Mouse (Mus musculus): Measurements from ENCODE around the gene Osbpl8. TPM values are rescaled to one million over a fixed set of nuclear protein-coding genes. Genes with fewer than 3 reads are reported as not detected.
A peak's percentile ranks its signal among the peaks of the same experiment; 100 is the strongest.

Osbpl8 gene
- polyA plus RNA-seq, 1 experiment from 2014 or later: 7.1 TPM

- H3K27ac ChIP-seq (ENCODE audit: low read length): no peak overlapping the region
- H3K27me3 ChIP-seq (ENCODE audit: insufficient read depth, low read length): no peaks in the 10 kb centered on the region
- H3K9ac ChIP-seq (replicated peaks; ENCODE audit: low read length): peak overlapping the region; percentile 83; the same call in 1 of the 2 replicates
- 35% methylated on average over 6 of the region's 6 CpGs for whole genome bisulfite sequencing
- 0 out of 2 replicates have a peak, but pooled peaks cover 2% of the 10 kb centered on the region for H3K36me3 ChIP-seq (ENCODE audit: insufficient read depth, low read length)
- no peaks in the 10 kb centered on the region for H3K9me3 ChIP-seq (ENCODE audit: low read length)
- H3K4me2 ChIP-seq (replicated peaks; ENCODE audit: low read depth, low read length): peak overlapping the region; percentile 67
- H3K4me3 ChIP-seq (ENCODE audit: low read length): peak overlapping the region; percentile 78
- ATAC-seq (ENCODE audit: low FRiP score, low TSS enrichment): no peak
- peaks cover 7% of the 10 kb centered on the region; the same call in 1 of the 2 replicates for H3K4me1 ChIP-seq (ENCODE audit: insufficient read depth, low read length)
These were observed 133.1 kb downstream of the Osbpl8 start for GRCm38 (mm10) chr10:111297631-111298030.

- peak; percentile 99 for ATAC-seq (ENCODE audit: low FRiP score, low TSS enrichment)
These were observed 133.9 kb downstream of the Osbpl8 start, which contains the start of gene Bbs10 for GRCm38 (mm10) chr10:111298140-111299098. Bbs10 (plus strand) TSS chr10:111298679.

DNA sequence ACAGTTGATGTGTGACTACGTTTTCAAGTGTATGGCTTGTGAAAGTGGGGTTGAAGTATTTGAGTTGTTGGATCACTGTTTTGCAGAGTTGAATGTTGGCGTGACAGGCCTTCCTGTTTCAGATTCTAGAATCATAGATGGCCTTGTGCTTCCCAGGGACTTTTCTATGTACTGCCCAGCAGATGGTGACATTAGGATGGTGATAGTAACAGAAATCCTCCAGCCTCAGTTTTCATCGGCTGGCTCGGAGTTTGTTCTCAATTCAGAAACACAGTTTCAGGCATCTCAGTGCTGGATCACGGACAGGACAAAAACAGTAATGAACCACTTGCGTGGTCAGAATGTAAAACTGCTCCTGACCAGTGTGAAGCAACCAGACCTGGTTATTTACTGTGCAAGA, 135.0 kb downstream of the Osbpl8 start:
- 78% methylated on average over 6 of the region's 6 CpGs for WGBS
- H3K4me3 ChIP-seq (ENCODE audit: low read length): no peak overlapping the region
- peaks cover 10% of the 10 kb centered on the region for H3K4me1 ChIP-seq (ENCODE audit: insufficient read depth, low read length)
- H3K9ac ChIP-seq (replicated peaks; ENCODE audit: low read length): no peak overlapping the region
- H3K36me3 ChIP-seq (ENCODE audit: insufficient read depth, low read length): no peaks in the 10 kb centered on the region
- H3K27ac ChIP-seq (ENCODE audit: low read length): no peak overlapping the region
- no peaks in the 10 kb centered on the region for H3K9me3 ChIP-seq (ENCODE audit: low read length)
- ATAC-seq (ENCODE audit: low FRiP score, low TSS enrichment): no peak
- H3K27me3 ChIP-seq (ENCODE audit: insufficient read depth, low read length): no peaks in the 10 kb centered on the region
- no peak overlapping the region for H3K4me2 ChIP-seq (replicated peaks; ENCODE audit: low read depth, low read length)

More at GRCm38 (mm10) chr10:111298140-111299098, 133.9 kb downstream of the Osbpl8 start, which contains the start of gene Bbs10:
- no peaks in the 10 kb centered on the region for H3K9me3 ChIP-seq (ENCODE audit: low read length)
- H3K36me3 ChIP-seq (ENCODE audit: insufficient read depth, low read length): no peaks in the 10 kb centered on the region
- peak within 1 kb of the TSS; percentile 83 for H3K9ac ChIP-seq (replicated peaks; ENCODE audit: low read length)
- WGBS: under 1% methylated on average over 50 of the region's 54 CpGs
- H3K4me3 ChIP-seq (ENCODE audit: low read length): peak within 1 kb of the TSS; percentile 78
- peak within 1 kb of the TSS; percentile 67 for H3K4me2 ChIP-seq (replicated peaks; ENCODE audit: low read depth, low read length)
- no peaks in the 10 kb centered on the region for H3K27me3 ChIP-seq (ENCODE audit: insufficient read depth, low read length)
- peaks cover 7% of the 10 kb centered on the region; the same call in 1 of the 2 replicates for H3K4me1 ChIP-seq (ENCODE audit: insufficient read depth, low read length)
- H3K27ac ChIP-seq (ENCODE audit: low read length): peak within 1 kb of the TSS; percentile 84

- Histone ChIP-seq H3K36me3 (ENCODE audit: insufficient read depth, low read length) (no peaks in the 10 kb centered on the region), H3K27ac (ENCODE audit: low read length) (no peak overlapping the region)
- 93% methylated on average over 5 of the region's 5 CpGs for WGBS
These were observed 136.5 kb downstream of the Osbpl8 start for GRCm38 (mm10) chr10:111301041-111301440.

GRCm38 (mm10) chr10:111302486-111302885, 137.9 kb downstream of the Osbpl8 start:
- no peak overlapping the region for H3K4me3 ChIP-seq (ENCODE audit: low read length)
- H3K4me2 ChIP-seq (replicated peaks; ENCODE audit: low read depth, low read length): no peak overlapping the region
- H3K9ac ChIP-seq (replicated peaks; ENCODE audit: low read length): no peak overlapping the region
- ATAC-seq (ENCODE audit: low FRiP score, low TSS enrichment): no peak
- H3K9me3 ChIP-seq (ENCODE audit: low read length): no peaks in the 10 kb centered on the region
- no peaks in the 10 kb centered on the region for H3K36me3 ChIP-seq (ENCODE audit: insufficient read depth, low read length)
- peaks cover 10% of the 10 kb centered on the region for H3K4me1 ChIP-seq (ENCODE audit: insufficient read depth, low read length)
- no peaks in the 10 kb centered on the region for H3K27me3 ChIP-seq (ENCODE audit: insufficient read depth, low read length)
- H3K27ac ChIP-seq (ENCODE audit: low read length): no peak overlapping the region
- WGBS: 93% methylated on average over 6 of the region's 6 CpGs

More at GRCm38 (mm10) chr10:111301041-111301440, 136.5 kb downstream of the Osbpl8 start:
- no peak overlapping the region for H3K9ac ChIP-seq (replicated peaks; ENCODE audit: low read length)
- no peak overlapping the region for H3K4me2 ChIP-seq (replicated peaks; ENCODE audit: low read depth, low read length)
- H3K27me3 ChIP-seq (ENCODE audit: insufficient read depth, low read length): no peaks in the 10 kb centered on the region
- no peaks in the 10 kb centered on the region for H3K9me3 ChIP-seq (ENCODE audit: low read length)
- peaks cover 10% of the 10 kb centered on the region for H3K4me1 ChIP-seq (ENCODE audit: insufficient read depth, low read length)
- no peak for ATAC-seq (ENCODE audit: low FRiP score, low TSS enrichment)
- no peak overlapping the region for H3K4me3 ChIP-seq (ENCODE audit: low read length)

GRCm38 (mm10) chr10:111308850-111309501, 144.4 kb downstream of the Osbpl8 start:
- Histone ChIP-seq H3K27ac (ENCODE audit: low read length) (no peak overlapping the region), H3K4me3 (ENCODE audit: low read length) (no peak overlapping the region), H3K36me3 (ENCODE audit: insufficient read depth, low read length) (no peaks in the 10 kb centered on the region), H3K4me1 (ENCODE audit: insufficient read depth, low read length) (0 out of 2 replicates have a peak, but pooled peaks cover under 1% of the 10 kb centered on the region), H3K27me3 (ENCODE audit: insufficient read depth, low read length) (no peaks in the 10 kb centered on the region), H3K4me2 (replicated peaks; ENCODE audit: low read depth, low read length) (no peak overlapping the region), H3K9me3 (ENCODE audit: low read length) (no peaks in the 10 kb centered on the region), H3K9ac (replicated peaks; ENCODE audit: low read length) (no peak overlapping the region)
- ATAC-seq (ENCODE audit: low FRiP score, low TSS enrichment): no peak
- WGBS: 90% methylated on average over 13 of the region's 13 CpGs

DNA sequence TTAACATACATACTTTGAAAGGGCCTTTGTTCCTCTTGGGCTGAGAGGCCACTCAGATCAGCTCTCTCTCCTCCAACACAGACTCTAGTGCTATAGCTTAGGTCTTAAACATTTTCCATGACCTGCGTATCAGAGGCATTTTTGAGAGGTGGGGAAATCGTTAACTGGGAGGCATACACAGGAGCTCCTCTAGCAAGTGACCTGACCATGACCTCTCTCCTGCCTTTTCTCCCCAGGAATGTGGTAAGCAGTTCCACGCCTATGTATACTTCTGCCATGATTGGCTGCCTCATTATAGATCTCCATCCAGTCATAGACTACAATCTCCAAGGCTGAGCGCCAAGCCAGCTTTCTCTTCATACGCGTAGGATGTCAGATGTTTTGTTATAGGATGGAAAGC, 148.7 kb downstream of the Osbpl8 start:
- no peak for ATAC-seq (ENCODE audit: low FRiP score, low TSS enrichment)
- H3K9me3 ChIP-seq (ENCODE audit: low read length): 0 out of 2 replicates have a peak, but pooled peaks cover 3% of the 10 kb centered on the region
- WGBS: 69% methylated on average over 6 of the region's 6 CpGs
- no peak overlapping the region for H3K4me2 ChIP-seq (replicated peaks; ENCODE audit: low read depth, low read length)
- H3K9ac ChIP-seq (replicated peaks; ENCODE audit: low read length): no peak overlapping the region
- H3K27ac ChIP-seq (ENCODE audit: low read length): no peak overlapping the region
- no peaks in the 10 kb centered on the region for H3K27me3 ChIP-seq (ENCODE audit: insufficient read depth, low read length)
- no peaks in the 10 kb centered on the region for H3K36me3 ChIP-seq (ENCODE audit: insufficient read depth, low read length)
- H3K4me1 ChIP-seq (ENCODE audit: insufficient read depth, low read length): no peaks in the 10 kb centered on the region
- no peak overlapping the region for H3K4me3 ChIP-seq (ENCODE audit: low read length)

DNA sequence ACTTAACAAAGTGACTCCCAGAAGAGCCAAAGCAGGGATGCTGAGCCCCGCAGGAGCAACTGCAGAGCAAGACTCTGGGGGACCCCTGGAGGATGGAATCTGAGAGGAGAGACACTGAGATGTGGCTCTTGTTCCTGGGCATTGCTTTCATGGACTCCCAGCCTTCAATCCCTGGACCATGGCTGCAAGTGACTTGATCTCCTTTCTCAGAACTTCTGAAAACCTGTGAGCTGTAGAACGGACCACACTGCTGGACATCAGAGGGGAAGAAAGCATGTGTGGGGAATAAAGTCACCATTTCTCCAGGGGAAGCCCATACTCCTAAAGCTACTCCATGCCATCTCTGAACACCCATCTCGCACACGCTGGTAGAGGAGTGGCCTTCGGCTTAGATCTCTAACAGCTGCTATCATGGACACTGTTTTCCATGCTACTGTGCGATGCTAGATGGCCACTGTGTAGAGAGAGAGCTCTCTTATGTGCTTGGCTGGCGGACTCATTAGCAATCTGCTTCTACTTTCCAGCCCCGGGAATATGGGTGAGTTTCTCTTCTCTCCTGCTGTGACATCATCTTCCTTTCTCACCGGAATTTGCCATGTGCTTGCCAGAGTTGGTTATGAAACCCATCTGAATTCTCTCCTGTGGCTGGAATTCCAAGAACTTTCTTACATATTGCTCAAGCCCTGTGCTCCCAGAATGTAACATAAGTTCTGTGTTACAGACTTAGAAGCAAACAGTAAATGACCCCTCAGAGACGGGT, 150.3 kb downstream of the Osbpl8 start:
- no peak for ATAC-seq (ENCODE audit: low FRiP score, low TSS enrichment)

DNA sequence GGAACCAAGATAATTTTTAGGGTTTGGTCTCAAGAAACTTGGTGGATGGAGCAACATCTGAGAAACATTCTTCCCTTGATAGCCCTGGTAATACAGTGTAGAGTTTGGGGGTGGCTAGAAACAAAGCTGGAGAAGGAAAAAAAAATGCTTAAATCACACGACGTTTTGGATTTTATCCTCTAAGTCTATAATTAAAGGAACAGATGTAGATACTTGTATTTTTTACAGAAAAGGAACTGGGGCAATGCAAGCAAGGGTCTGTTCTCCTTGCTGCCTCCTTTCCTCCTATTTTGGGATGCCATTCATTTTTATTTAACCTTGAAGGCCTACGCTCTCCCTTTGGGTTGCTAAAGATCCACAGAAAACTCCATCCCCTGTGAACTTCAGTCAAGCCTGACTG, 151.4 kb downstream of the Osbpl8 start:
- H3K4me1 ChIP-seq (ENCODE audit: insufficient read depth, low read length): no peaks in the 10 kb centered on the region
- H3K9me3 ChIP-seq (ENCODE audit: low read length): 0 out of 2 replicates have a peak, but pooled peaks cover 5% of the 10 kb centered on the region
- no peaks in the 10 kb centered on the region for H3K27me3 ChIP-seq (ENCODE audit: insufficient read depth, low read length)
- no peak overlapping the region for H3K4me3 ChIP-seq (ENCODE audit: low read length)
- no peaks in the 10 kb centered on the region for H3K36me3 ChIP-seq (ENCODE audit: insufficient read depth, low read length)
- no peak overlapping the region for H3K4me2 ChIP-seq (replicated peaks; ENCODE audit: low read depth, low read length)
- H3K27ac ChIP-seq (ENCODE audit: low read length): no peak overlapping the region
- H3K9ac ChIP-seq (replicated peaks; ENCODE audit: low read length): no peak overlapping the region
- ATAC-seq (ENCODE audit: low FRiP score, low TSS enrichment): no peak
- 76% methylated on average over 3 of the region's 3 CpGs for WGBS

More for the DNA sequence above, 150.3 kb downstream of the Osbpl8 start:
- H3K4me1 ChIP-seq (ENCODE audit: insufficient read depth, low read length): no peaks in the 10 kb centered on the region
- H3K4me2 ChIP-seq (replicated peaks; ENCODE audit: low read depth, low read length): no peak overlapping the region
- H3K9me3 ChIP-seq (ENCODE audit: low read length): 0 out of 2 replicates have a peak, but pooled peaks cover 3% of the 10 kb centered on the region
- H3K27me3 ChIP-seq (ENCODE audit: insufficient read depth, low read length): no peaks in the 10 kb centered on the region
- H3K27ac ChIP-seq (ENCODE audit: low read length): no peak overlapping the region
- no peak overlapping the region for H3K4me3 ChIP-seq (ENCODE audit: low read length)
- 78% methylated on average over 10 of the region's 10 CpGs for WGBS
- H3K9ac ChIP-seq (replicated peaks; ENCODE audit: low read length): no peak overlapping the region
- no peaks in the 10 kb centered on the region for H3K36me3 ChIP-seq (ENCODE audit: insufficient read depth, low read length)

Measured in kidney, embryonic 16.5 days (tissue).